Mouse (Mus musculus) retina, postnatal 7 days (tissue): ENCODE measurements around the gene Tbc1d13.

Experiments
- DNase-seq: peaks from one replicate; pipeline ENCODE4 v3.0.0-alpha.2; 2012; ENCODE audit warnings: low read depth, low spot score

The Tbc1d13 gene

GRCm38 (mm10) chr2:30133613-30134377, at the start of gene Tbc1d13:
TSS of gene Tbc1d13 (plus strand) at chr2:30133746.
- peak; percentile 89 for DNase-seq

GRCm38 (mm10) chr2:30084113-30084512, 49.4 kb upstream of the Tbc1d13 start:
- no peak for DNase-seq

GRCm38 (mm10) chr2:30084632-30085031, 48.9 kb upstream of the Tbc1d13 start:
- no peak for DNase-seq

DNA sequence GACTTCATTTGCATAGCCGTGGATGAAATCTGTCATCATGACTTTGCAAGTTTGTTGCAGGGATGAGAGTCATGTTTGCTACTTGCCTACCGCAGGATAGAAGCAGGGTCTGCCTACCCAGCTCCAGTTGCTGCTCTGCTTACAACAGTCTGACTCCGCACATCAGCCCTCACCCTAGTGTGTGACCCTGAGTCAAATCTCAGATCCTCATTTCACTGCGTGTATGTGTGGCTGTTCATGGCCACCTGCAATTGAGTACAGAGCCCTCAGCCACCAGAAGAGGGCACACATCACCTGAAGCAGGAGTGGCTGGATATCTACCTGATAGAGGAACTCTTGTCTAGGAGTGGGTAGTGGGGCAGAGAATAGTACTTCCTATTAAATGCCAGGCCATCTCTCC, 46.2 kb upstream of the Tbc1d13 start:
- DNase-seq: no peak

GRCm38 (mm10) chr2:30091521-30091920, 42.0 kb upstream of the Tbc1d13 start:
- no peak for DNase-seq

DNA sequence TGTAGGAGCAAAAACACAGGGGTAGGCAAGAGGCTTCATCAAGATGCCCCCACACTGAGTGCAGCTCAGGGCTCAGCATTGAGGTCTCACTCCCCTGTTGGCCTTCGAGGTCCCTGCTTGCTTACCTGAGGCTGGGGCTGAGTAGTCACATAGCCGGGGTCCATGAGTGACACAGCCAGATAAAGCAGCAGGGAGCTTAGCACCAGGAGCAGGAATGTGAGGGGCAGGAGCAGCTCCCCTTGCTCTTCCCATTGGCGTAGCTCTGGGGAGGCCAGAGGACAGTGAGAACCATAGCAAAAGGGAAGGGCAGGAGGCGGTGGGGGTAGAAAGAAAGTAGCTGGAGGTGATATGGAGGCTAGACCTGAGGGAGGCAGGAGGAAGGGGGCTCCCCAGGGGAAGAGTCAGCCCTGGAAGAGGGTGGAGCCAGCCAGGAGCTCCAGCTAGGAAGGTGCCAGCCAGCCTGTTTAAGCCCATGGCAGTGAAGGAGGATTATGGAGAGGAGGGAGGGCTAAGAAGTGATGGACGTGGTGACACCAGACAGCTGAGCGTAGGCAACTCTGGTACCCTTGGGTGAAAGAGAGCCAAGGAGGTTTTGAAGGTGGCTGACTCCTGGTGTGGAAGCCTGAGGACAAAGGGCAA, 41.1 kb upstream of the Tbc1d13 start:
- peak; percentile 35 for DNase-seq

DNA sequence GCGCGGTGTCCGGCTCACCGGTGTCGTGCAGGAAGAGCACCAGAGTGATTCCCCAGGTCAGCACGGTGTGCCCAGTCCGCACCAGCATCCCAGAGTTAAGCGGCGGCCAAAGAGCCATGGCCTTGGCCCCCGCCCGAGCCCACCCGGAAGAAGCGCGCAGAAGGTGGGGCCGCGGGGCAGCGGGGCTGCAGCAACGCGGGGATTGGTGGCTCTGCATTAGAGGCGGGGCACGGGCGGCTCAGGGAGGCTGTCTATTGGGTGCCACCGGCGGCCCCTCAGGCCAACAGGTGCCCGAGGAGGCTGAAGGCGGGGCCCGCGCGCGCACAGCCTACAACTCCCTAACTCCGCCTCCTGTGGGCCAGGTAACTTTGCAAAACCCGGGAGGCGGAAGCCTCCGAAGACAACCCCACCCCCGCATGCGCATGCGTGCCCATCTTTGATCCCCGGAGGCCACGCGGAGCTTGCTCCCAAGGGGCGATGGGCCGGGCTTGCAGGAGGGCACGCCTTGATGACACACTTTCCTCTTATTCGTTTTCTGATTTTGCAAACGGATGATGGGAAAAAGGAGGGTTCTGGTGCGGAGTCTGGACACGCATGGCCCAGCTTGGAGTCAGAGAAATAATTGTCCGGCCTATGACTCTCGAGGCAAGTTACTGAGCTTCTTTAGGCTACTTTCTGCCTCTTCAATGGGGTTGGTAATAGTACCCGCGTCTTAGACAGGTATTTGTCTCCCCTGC, 39.9 kb upstream of the Tbc1d13 start, which contains the start of gene Zdhhc12:
Zdhhc12 (minus strand) TSS at position 178 of the 737 bp plus-strand sequence.
- peak; percentile 88 for DNase-seq

- no peak for DNase-seq
These were observed 39.3 kb upstream of the Tbc1d13 start for GRCm38 (mm10) chr2:30094208-30094588.

- no peak for DNase-seq
These were observed 37.5 kb upstream of the Tbc1d13 start for GRCm38 (mm10) chr2:30095882-30096527.

- no peak for DNase-seq
These were observed 33.3 kb upstream of the Tbc1d13 start for GRCm38 (mm10) chr2:30100214-30100613.

DNA sequence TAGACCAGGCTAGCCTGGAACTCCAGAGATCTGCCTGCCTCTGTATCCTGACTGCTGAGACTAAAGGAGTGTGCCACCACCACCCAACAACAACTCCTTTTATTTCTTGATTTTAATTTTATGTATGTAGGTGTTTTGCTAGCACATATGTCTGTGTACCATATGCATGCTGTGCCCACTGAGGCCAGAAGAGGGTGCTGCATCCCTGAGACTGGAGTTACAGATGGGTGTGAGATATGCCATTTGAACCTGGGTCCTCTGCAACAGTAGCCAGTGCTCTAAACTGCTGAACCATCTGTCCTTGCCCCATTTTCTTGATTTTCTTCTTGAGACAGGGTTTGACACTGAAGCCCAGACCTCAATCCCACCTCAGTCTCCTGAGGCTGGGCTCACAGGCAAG, 27.2 kb upstream of the Tbc1d13 start:
- no peak for DNase-seq

DNA sequence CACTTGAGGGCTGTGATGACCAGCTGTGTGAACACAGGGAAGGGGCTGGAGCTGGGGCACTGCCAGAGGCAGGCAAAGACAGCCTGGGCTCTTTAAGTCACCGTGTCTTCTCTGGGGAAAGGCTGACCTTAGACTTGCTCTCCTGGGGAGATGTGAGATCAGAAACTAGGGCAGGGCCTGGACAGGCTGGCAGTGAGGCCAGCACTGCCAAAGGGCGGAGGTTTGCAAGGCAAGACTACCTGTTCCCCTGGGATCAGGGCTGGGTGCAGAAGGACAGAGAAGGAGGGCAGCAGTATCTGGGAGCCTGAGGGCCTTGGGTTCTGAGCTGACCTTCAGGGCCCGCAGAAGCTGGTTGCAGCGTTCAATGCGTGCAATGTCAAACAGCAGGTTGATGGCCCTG, 25.9 kb upstream of the Tbc1d13 start:
- DNase-seq: no peak

DNA sequence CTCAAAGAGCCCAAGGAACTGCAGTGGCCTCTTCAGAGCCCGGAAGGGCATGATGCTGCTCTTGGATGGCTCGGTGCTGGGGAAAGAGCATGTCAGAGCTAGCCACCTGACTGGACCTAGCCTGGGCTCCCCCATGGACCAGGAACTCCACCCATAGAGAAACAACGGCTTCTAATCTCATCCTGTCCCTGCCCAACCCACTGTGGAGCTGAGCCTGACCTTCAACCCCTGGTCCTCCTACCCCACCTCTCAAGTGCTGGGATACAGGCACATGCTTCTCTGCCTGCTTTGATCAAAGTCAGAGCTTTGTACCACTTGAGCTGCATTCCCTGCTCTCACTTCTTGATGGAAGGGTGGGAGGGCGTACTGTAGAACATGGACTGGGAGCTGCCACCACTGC, 25.3 kb upstream of the Tbc1d13 start:
- DNase-seq: no peak

GRCm38 (mm10) chr2:30111500-30111899, 22.0 kb upstream of the Tbc1d13 start:
- DNase-seq: no peak

DNA sequence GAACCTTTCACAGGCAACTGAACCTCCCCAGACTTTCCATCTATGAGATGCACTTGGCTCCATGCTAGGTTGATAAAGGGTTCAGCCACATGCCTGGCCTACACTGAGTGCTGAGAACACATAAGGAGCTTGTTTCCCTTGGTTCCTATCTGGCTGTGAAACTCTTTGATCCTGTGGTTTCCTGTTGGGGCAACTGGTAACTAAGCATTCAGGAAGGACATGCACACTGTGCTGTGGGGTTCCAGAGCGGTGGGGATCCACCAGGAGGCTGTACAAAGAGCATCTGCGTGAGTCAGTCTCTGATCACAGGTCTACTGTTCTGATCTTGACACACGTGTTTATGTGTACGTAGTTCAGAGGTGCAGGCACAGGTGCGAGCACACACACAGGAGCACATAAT, 21.0 kb upstream of the Tbc1d13 start:
- DNase-seq: no peak

- DNase-seq: no peak
These were observed 13.9 kb upstream of the Tbc1d13 start for GRCm38 (mm10) chr2:30119641-30120051.

GRCm38 (mm10) chr2:30120269-30120668, 13.3 kb upstream of the Tbc1d13 start:
- DNase-seq: no peak

DNA sequence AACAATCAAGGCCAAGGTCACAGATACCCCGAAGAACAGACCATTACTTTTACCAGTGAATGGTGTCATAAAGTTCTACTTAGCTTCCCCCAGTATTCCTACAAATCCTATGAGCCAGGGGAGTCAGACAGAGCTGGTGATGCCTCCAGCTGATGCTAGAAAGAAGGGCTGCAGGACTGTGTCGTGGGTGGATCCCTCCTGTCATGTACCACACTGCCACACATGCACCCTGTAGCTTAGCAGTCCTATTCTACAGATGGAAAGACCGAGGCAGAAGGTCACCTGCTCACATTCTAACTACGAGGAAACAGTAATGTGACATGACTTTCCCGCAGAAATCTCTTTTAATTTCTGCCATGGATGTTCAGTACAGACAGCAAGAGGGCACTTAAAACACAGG, 10.8 kb upstream of the Tbc1d13 start:
- DNase-seq: no peak

GRCm38 (mm10) chr2:30123729-30124471, 9.6 kb upstream of the Tbc1d13 start:
- DNase-seq: peak; percentile 19

- peak; percentile 87 for DNase-seq
These were observed 8.9 kb upstream of the Tbc1d13 start, which contains the start of gene Zer1 for GRCm38 (mm10) chr2:30124472-30125274. TSS of gene Zer1 (minus strand) at chr2:30124585.
